Mouse (Mus musculus) brain, embryonic 14.5 days (tissue): ENCODE results near the gene Spryd4. TPM values are rescaled to one million over a fixed set of nuclear protein-coding genes. Genes with fewer than 3 reads are reported as not detected.
"Not testable (repeated sequence)": the region's sequence is repeated elsewhere in the genome, so short reads cannot be mapped to it uniquely, and the experiment has no call there.

Experiments
- DNase-seq: peaks from one replicate; pipeline ENCODE4 v3.0.0-alpha.2; 2011; ENCODE audit warnings: low read depth
- CTCF ChIP-seq: fragments of 200-500 bp; IDR thresholded peaks from 2 replicates; pipeline ENCODE4 v1.5.1; 2012; ENCODE audit warnings: inconsistent platforms, mild to moderate bottlenecking, moderate library complexity, borderline replicate concordance; ENCODE audit not compliant: insufficient read depth, insufficient read length; ENCODE audit errors: extremely low read depth
- POLR2A ChIP-seq: fragments of 200-500 bp; IDR thresholded peaks from 2 replicates; pipeline ENCODE4 v1.6.1; 2012; ENCODE audit warnings: mild to moderate bottlenecking, inconsistent platforms, borderline replicate concordance; ENCODE audit not compliant: poor library complexity, insufficient read depth, insufficient read length, severe bottlenecking; ENCODE audit errors: extremely low read depth
- polyA plus RNA-seq: library from polyadenylated mRNA; depleted of rRNA; stranded (reverse); fragments of >200 nt; gene quantifications from 2 replicates; pipeline ENCODE4 v1.2.3, GENCODE M21; 2012; rRNA removed

Gene Spryd4
- 12.6 and 15.2 TPM in 2 replicates for polyA plus RNA-seq

- TF ChIP-seq CTCF (peak; percentile 21; the same call in 1 of the 2 replicates), POLR2A (0 out of 2 replicates have a peak, but pooled peaks have one; percentile 17)
- peak; percentile 96 for DNase-seq
Measured at GRCm38 (mm10) chr10:128211390-128212108, at the start of gene Spryd4. Gene Spryd4 (minus strand): TSS chr10:128211807.

- DNase-seq: not testable (repeated sequence)
Measured at GRCm38 (mm10) chr10:128260376-128260775, 48.8 kb upstream of the Spryd4 start.

- no peak for TF ChIP-seq CTCF
- no peak for TF ChIP-seq POLR2A
- no peak for DNase-seq
Measured at GRCm38 (mm10) chr10:128259946-128260345, 48.3 kb upstream of the Spryd4 start.

GRCm38 (mm10) chr10:128258953-128259352 lies 47.3 kb upstream of the Spryd4 start:
- no peak for TF ChIP-seq POLR2A
- no peak for TF ChIP-seq CTCF
- no peak for DNase-seq

- no peak for TF ChIP-seq POLR2A
- TF ChIP-seq CTCF: no peak
- no peak for DNase-seq
Measured at GRCm38 (mm10) chr10:128256328-128256727, 44.7 kb upstream of the Spryd4 start.

- TF ChIP-seq POLR2A: no peak
- no peak for TF ChIP-seq CTCF
- DNase-seq: no peak
Measured at GRCm38 (mm10) chr10:128255925-128256324, 44.3 kb upstream of the Spryd4 start.

GRCm38 (mm10) chr10:128253677-128254255 lies 42.2 kb upstream of the Spryd4 start, which contains the start of gene Apon:
Gene Apon (plus strand): TSS chr10:128254096.
- no peak for TF ChIP-seq POLR2A
- TF ChIP-seq CTCF: no peak
- DNase-seq: no peak

- TF ChIP-seq CTCF (no peak), POLR2A (no peak)
Measured at GRCm38 (mm10) chr10:128250565-128250964, 39.0 kb upstream of the Spryd4 start.

GRCm38 (mm10) chr10:128247020-128247732 lies 35.6 kb upstream of the Spryd4 start:
- TF ChIP-seq POLR2A (no peak), CTCF (no peak)
- DNase-seq: peak; percentile 23

More at GRCm38 (mm10) chr10:128250565-128250964, 39.0 kb upstream of the Spryd4 start:
- DNase-seq: no peak

- DNase-seq: no peak
- TF ChIP-seq POLR2A: no peak
- no peak for TF ChIP-seq CTCF
Measured at GRCm38 (mm10) chr10:128244121-128244520, 32.5 kb upstream of the Spryd4 start.

GRCm38 (mm10) chr10:128243252-128243651 lies 31.6 kb upstream of the Spryd4 start:
- DNase-seq: no peak
- TF ChIP-seq POLR2A (no peak), CTCF (no peak)

- no peak for TF ChIP-seq POLR2A
- TF ChIP-seq CTCF: no peak
- no peak for DNase-seq
Measured at GRCm38 (mm10) chr10:128240131-128240530, 28.5 kb upstream of the Spryd4 start.

- TF ChIP-seq POLR2A (no peak), CTCF (no peak)
- DNase-seq: no peak
Measured at GRCm38 (mm10) chr10:128239140-128239539, 27.5 kb upstream of the Spryd4 start.

- DNase-seq: peak; percentile 48
- TF ChIP-seq CTCF (no peak), POLR2A (no peak)
Measured at GRCm38 (mm10) chr10:128237807-128238480, 26.3 kb upstream of the Spryd4 start.
